Mouse (Mus musculus) lung, embryonic 14.5 days (tissue): ENCODE data around the gene Prkaca. TPM values are rescaled to one million over a fixed set of nuclear protein-coding genes. Genes with fewer than 3 reads are reported as not detected.

Source experiments
- ATAC-seq: fragments of 200-750 bp; cut with Nextera tagmentation; 2 replicates; pipeline ENCODE4 v1.8.0; 2017; ENCODE audit warnings: mild to moderate bottlenecking, moderate TSS enrichment, moderate library complexity; ENCODE audit not compliant: insufficient read depth
- DNase-seq: peaks from one replicate; pipeline ENCODE4 v3.0.0-alpha.2; 2015
- H3K27ac ChIP-seq: fragments of 300-500 bp; sonication (generic); 2 replicates; pipeline ENCODE4 v1.5.1; 2014; ENCODE audit warnings: low read depth, mild to moderate bottlenecking, moderate library complexity
- H3K27me3 ChIP-seq: fragments of 300-500 bp; sonication (generic); 2 replicates; pipeline ENCODE4 v1.6.1; 2014; ENCODE audit warnings: low read length, control low read depth; ENCODE audit not compliant: insufficient read depth
- H3K36me3 ChIP-seq: fragments of 300-500 bp; sonication (generic); 2 replicates; pipeline ENCODE4 v1.6.1; 2014; ENCODE audit warnings: control low read depth; ENCODE audit not compliant: insufficient read depth
- H3K4me1 ChIP-seq: fragments of 300-500 bp; sonication (generic); 2 replicates; pipeline ENCODE4 v1.6.1; 2014; ENCODE audit warnings: antibody characterized with exemption, control low read depth; ENCODE audit not compliant: insufficient read depth
- H3K4me2 ChIP-seq: fragments of 300-500 bp; sonication (generic); 2 replicates; pipeline ENCODE4 v1.6.1; 2014; ENCODE audit warnings: mild to moderate bottlenecking
- H3K4me3 ChIP-seq: fragments of 300-500 bp; sonication (generic); 2 replicates; pipeline ENCODE4 v1.5.1; 2014; ENCODE audit warnings: low read depth, low read length
- H3K9ac ChIP-seq: fragments of 300-500 bp; sonication (generic); 2 replicates; pipeline ENCODE4 v1.6.1; 2014
- H3K9me3 ChIP-seq: fragments of 300-500 bp; sonication (generic); 2 replicates; pipeline ENCODE4 v1.6.1; 2016; ENCODE audit warnings: low read depth, low read length, control low read depth
- CTCF ChIP-seq: IDR thresholded peaks from 2 replicates; pipeline ENCODE4 v1.5.1; 2016; ENCODE audit warnings: antibody characterized with exemption, low read depth
- WGBS: fragments of 180-500 bp; shearing (Covaris S2); extraction: QIAGEN DNeasy Blood & Tissue Kit; methylation state at CpG from one replicate; pipeline ENCODE4 v1.1.7; 2014; 5-methylcytosine and 5-hydroxymethylcytosine counted together
- polyA plus RNA-seq: library from polyadenylated mRNA; unstranded; fragments of >200 nt; fragmentation: Nextera tagmentation; extraction: Ambion mirVana; gene quantifications from 2 replicates; pipeline ENCODE4 v1.2.1, GENCODE M21; 2014

The Prkaca gene
- polyA plus RNA-seq, 1 experiment from 2014 or later, result 136 TPM

GRCm38 (mm10) chr8:83938330-83938729 lies 34.5 kb upstream of the Prkaca start:
- H3K9ac ChIP-seq, result no peak overlapping the region
- H3K36me3 ChIP-seq, result peaks cover 69% of the 10 kb centered on the region
- H3K27me3 ChIP-seq, result no peaks in the 10 kb centered on the region
- H3K27ac ChIP-seq, result no peak overlapping the region
- H3K4me1 ChIP-seq, result no peaks in the 10 kb centered on the region
- H3K9me3 ChIP-seq, result no peaks in the 10 kb centered on the region
- H3K4me3 ChIP-seq, result no peak overlapping the region
- H3K4me2 ChIP-seq, result no peak overlapping the region
- TF ChIP-seq CTCF, result no peak
- WGBS, result 90% methylated on average over 15 of the region's 15 CpGs
- ATAC-seq (no peak), DNase-seq (no peak)

DNA sequence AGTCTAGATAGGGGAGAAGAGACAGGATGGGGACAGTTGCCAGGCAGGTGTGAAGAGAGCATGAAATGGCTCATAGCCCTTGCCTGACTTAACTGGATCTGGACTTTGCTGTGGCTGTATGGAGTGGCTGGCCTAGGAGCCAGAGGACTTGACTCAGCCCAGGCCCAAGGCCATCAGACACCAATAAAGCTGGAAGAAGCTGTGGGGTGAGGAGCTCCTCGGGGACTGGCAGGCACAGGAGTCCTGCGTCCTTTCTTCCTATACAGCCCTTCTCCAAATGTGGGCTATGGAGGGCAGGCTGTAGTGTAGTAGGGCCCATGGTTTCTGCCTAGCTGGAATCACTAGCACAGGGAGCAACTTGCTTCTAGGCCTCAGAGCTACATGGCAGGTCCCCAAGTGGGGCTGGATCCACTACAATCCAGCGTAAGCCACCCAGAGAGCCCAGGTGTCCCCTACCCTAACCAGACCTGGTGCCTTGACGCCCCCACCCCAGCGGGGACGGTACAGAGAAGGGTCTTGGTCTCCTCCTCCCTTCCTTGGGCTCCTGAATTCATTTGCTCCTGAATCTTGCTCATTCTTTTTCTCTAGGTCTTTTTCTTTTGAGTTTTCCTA lies 31.6 kb upstream of the Prkaca start:
- no peak overlapping the region for H3K27ac ChIP-seq
- H3K9me3 ChIP-seq, result no peaks in the 10 kb centered on the region
- no peak for TF ChIP-seq CTCF
- H3K4me2 ChIP-seq, result no peak overlapping the region
- ATAC-seq, result no peak
- no peak for DNase-seq
- 79% methylated on average over 6 of the region's 6 CpGs for WGBS
- H3K36me3 ChIP-seq, result peaks cover 40% of the 10 kb centered on the region
- no peak overlapping the region for H3K9ac ChIP-seq
- H3K4me1 ChIP-seq, result no peaks in the 10 kb centered on the region
- no peak overlapping the region for H3K4me3 ChIP-seq
- no peaks in the 10 kb centered on the region for H3K27me3 ChIP-seq

GRCm38 (mm10) chr8:83942446-83942845 lies 30.3 kb upstream of the Prkaca start:
- no peaks in the 10 kb centered on the region for H3K4me1 ChIP-seq
- H3K27me3 ChIP-seq, result no peaks in the 10 kb centered on the region
- 72% methylated on average over 1 of the region's 1 CpGs for WGBS
- ATAC-seq (no peak), DNase-seq (peak; percentile 4)
- no peaks in the 10 kb centered on the region for H3K9me3 ChIP-seq
- no peak overlapping the region for H3K4me2 ChIP-seq
- no peak for TF ChIP-seq CTCF
- H3K4me3 ChIP-seq, result no peak overlapping the region
- peaks cover 28% of the 10 kb centered on the region for H3K36me3 ChIP-seq
- no peak overlapping the region for H3K9ac ChIP-seq
- no peak overlapping the region for H3K27ac ChIP-seq

DNA sequence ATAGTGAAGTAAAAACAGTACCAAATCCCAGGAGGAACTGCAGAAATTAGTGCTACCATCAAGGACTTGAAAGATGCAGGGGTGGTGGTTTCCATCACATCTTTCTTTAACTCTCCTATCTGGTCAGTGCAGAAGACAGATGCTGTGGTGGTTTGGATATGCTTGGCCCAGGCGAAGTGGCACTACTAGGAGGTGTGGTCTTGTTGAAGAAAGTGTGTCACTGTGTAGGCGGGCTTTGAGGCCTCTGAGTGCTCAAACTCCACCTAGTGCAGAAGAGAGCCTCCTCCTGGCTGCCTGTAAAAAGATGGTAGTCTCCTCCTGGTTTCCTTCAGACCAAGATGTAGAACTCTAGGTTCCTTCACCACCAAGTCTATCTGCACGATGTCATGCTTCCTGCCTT lies 27.3 kb upstream of the Prkaca start:
- Histone ChIP-seq H3K4me1 (no peaks in the 10 kb centered on the region), H3K4me3 (no peak overlapping the region), H3K36me3 (no peaks in the 10 kb centered on the region), H3K4me2 (no peak overlapping the region), H3K27me3 (no peaks in the 10 kb centered on the region), H3K27ac (no peak overlapping the region), H3K9ac (no peak overlapping the region), H3K9me3 (no peaks in the 10 kb centered on the region)
- 43% methylated on average over 3 of the region's 3 CpGs for WGBS
- no peak for DNase-seq
- no peak for TF ChIP-seq CTCF
- no peak for ATAC-seq

DNA sequence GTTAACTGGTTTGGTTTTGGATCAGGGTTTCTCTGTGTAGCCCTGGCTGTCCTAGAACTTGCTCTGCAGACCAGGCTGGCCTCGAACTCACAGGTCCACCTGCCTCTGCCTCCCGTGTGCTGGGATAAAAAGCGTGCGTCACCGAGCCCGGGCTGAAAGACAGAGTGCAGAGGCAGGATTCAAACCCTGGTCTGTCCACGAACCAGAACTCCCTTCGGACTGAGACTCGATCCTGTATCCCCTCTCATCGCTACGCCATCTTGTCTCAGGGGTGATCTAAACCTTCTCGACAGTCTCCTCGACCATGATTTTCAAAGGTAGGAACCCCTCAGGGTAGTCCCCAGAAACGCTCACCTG lies 18.1 kb upstream of the Prkaca start:
- peak overlapping the region; percentile 46 for H3K9ac ChIP-seq
- no peak for TF ChIP-seq CTCF
- H3K27me3 ChIP-seq, result no peaks in the 10 kb centered on the region
- peak overlapping the region; percentile 92 for H3K4me2 ChIP-seq
- WGBS, result under 1% methylated on average over 14 of the region's 14 CpGs
- peaks cover 9% of the 10 kb centered on the region for H3K4me1 ChIP-seq
- H3K4me3 ChIP-seq, result peak overlapping the region; percentile 73
- ATAC-seq (no peak), DNase-seq (no peak)
- H3K27ac ChIP-seq, result 0 out of 2 replicates have a peak overlapping the region, but pooled peaks have one; percentile 12
- H3K9me3 ChIP-seq, result no peaks in the 10 kb centered on the region
- H3K36me3 ChIP-seq, result no peaks in the 10 kb centered on the region

DNA sequence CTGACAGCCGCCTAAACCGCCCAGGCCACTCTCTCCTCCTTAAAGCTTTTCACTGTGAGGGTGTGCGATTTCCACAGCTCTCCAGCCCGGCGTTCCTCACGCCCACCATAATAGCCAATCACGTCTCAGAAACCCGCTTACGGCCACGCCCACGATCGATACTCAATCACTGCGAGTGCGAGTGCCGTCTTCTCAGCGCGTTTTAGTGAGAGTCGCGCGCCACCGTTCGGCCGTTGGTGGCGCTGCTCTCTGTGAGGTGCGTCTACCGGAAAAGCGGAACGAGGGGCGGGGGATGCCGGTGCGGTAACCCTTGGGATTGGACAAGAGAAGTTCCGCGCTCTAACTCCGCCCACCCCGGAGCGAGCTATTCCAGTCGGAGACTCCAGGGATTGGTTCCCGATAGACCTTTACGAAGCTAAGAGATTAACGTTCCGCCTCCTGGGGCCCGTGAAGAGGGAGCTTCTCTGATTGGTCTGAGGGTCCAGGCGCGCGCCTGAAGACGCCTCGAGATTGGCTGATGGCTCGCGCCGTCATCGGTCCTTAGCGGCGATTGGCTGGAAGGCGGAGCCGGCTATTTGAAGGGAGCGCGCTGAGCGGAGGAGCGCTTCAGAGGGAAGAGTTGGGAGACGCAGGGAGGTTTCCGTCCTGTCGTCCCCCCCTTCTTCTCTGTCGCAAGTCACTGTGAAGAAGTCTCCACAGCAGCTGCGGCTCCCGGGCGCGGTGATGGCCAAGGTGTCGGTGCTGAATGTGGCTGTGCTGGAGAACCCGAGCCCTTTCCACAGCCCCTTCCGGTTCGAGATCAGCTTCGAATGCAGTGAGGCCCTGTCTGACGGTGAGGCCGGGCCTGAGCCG lies 17.5 kb upstream of the Prkaca start, which contains the start of the genes Gm10644 and Asf1b:
Gm10644 (minus strand) TSS at position 100 of the 852 bp plus-strand sequence.
Asf1b (plus strand) TSS at position 402 of the 852 bp plus-strand sequence.
- H3K4me3 ChIP-seq, result peak within 1 kb of the TSS; percentile 73
- peak; percentile 100 for DNase-seq
- H3K9ac ChIP-seq, result peak within 1 kb of the TSS; percentile 58
- WGBS, result under 1% methylated on average over 75 of the region's 75 CpGs
- peak; percentile 100 for ATAC-seq
- H3K27ac ChIP-seq, result 0 out of 2 replicates have a peak within 1 kb of the TSS, but pooled peaks have one; percentile 12
- H3K4me1 ChIP-seq, result peaks cover 9% of the 10 kb centered on the region
- 0 out of 2 replicates have a peak, but pooled peaks cover under 1% of the 10 kb centered on the region for H3K36me3 ChIP-seq
- no peaks in the 10 kb centered on the region for H3K27me3 ChIP-seq
- no peaks in the 10 kb centered on the region for H3K9me3 ChIP-seq
- peak; percentile 91 for TF ChIP-seq CTCF
- peak within 1 kb of the TSS; percentile 92 for H3K4me2 ChIP-seq

- Histone ChIP-seq H3K4me1 (peaks cover 9% of the 10 kb centered on the region), H3K4me3 (peak overlapping the region; percentile 73), H3K9ac (peak overlapping the region; percentile 58), H3K27me3 (no peaks in the 10 kb centered on the region), H3K9me3 (no peaks in the 10 kb centered on the region), H3K4me2 (peak overlapping the region; percentile 92), H3K36me3 (0 out of 2 replicates have a peak, but pooled peaks cover 3% of the 10 kb centered on the region), H3K27ac (no peak overlapping the region)
- ATAC-seq, result no peak
- WGBS, result under 1% methylated on average over 15 of the region's 15 CpGs
- no peak for TF ChIP-seq CTCF
- DNase-seq, result no peak
Measured at GRCm38 (mm10) chr8:83955958-83956218, 16.9 kb upstream of the Prkaca start.
